Mouse (Mus musculus) spleen, adult 2 months (tissue): ENCODE data around the gene Spata1. TPM values are rescaled to one million over a fixed set of nuclear protein-coding genes. Genes with fewer than 3 reads are reported as not detected.

Experiments
- DNase-seq, 2 experiments: peaks; one replicate each; pipeline versions ENCODE4 v3.0.0 to v3.0.0-alpha.2; 2012 to 2021; ENCODE audit warnings: low spot score in 2 of 2, low read depth in 1 of 2
- H3K27ac ChIP-seq: fragments of 200-500 bp; 2 replicates; pipeline ENCODE4 v1.5.1; 2012; ENCODE audit warnings: low read length, inconsistent platforms; ENCODE audit not compliant: insufficient read depth
- H3K27me3 ChIP-seq: fragments of 200-500 bp; 2 replicates; pipeline ENCODE4 v1.6.1; 2012; ENCODE audit warnings: mild to moderate bottlenecking, moderate library complexity, low read length, inconsistent platforms; ENCODE audit not compliant: control insufficient read depth, insufficient read depth
- H3K36me3 ChIP-seq: fragments of 200-500 bp; 2 replicates; pipeline ENCODE4 v1.6.1; 2012; ENCODE audit warnings: mild to moderate bottlenecking, low read length, inconsistent platforms; ENCODE audit not compliant: control insufficient read depth, insufficient read depth
- H3K4me1 ChIP-seq: fragments of 200-500 bp; 2 replicates; pipeline ENCODE4 v1.6.1; 2011; ENCODE audit warnings: inconsistent platforms; ENCODE audit not compliant: control insufficient read depth, insufficient read depth, insufficient read length
- H3K4me3 ChIP-seq: fragments of 200-500 bp; 2 replicates; pipeline ENCODE4 v1.5.1; 2011; ENCODE audit warnings: mild to moderate bottlenecking, inconsistent platforms; ENCODE audit not compliant: insufficient read depth, insufficient read length; ENCODE audit errors: extremely low read depth
- CTCF ChIP-seq: fragments of 200-500 bp; IDR thresholded peaks from 2 replicates; pipeline ENCODE4 v1.5.1; 2011; ENCODE audit warnings: mild to moderate bottlenecking, inconsistent platforms; ENCODE audit not compliant: insufficient read depth, insufficient read length, insufficient replicate concordance; ENCODE audit errors: extremely low read depth
- POLR2A ChIP-seq: fragments of 200-500 bp; IDR thresholded peaks from 2 replicates; pipeline ENCODE4 v1.6.1; 2011; ENCODE audit warnings: low read depth, low read length, inconsistent platforms
- WGBS: fragments of 180-500 bp; shearing (Covaris S2); methylation state at CpG from one replicate; pipeline ENCODE4 v1.1.7; 2018; 5-methylcytosine and 5-hydroxymethylcytosine counted together
- polyA plus RNA-seq: library from polyadenylated mRNA; depleted of rRNA; stranded (reverse); fragments of >200 nt; gene quantifications from 2 replicates; pipeline ENCODE4 v1.2.3, GENCODE M21; 2012

Gene Spata1
- polyA plus RNA-seq, 1 experiment, result 0.78 TPM

DNA sequence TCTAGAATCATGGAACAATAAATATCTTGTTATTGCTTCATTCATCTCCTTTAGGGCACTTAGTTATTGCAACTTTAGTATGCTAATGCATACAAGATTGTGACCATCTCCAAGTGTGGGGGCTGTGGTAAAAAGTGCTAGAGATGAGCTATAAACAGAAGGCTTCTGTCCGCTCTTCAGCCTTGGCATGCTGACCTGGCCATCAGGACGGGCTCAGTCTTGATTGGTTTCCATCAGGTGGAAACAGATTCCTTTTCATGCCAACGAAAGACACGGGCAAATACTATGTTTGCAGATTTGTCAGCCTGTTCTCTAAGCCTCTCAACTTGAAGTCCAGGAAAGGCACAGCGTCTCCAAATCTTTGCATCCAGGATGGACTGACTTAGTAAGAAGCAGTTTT lies 52.4 kb downstream of the Spata1 start:
- Histone ChIP-seq H3K36me3 (no peaks in the 10 kb centered on the region), H3K4me1 (no peaks in the 10 kb centered on the region; the same call in 1 of the 2 replicates), H3K4me3 (no peak overlapping the region), H3K27ac (no peak overlapping the region), H3K27me3 (no peaks in the 10 kb centered on the region)
- no peak for DNase-seq
- TF ChIP-seq CTCF (no peak), POLR2A (no peak)
- 93% methylated on average over 5 of the region's 5 CpGs for WGBS

DNA sequence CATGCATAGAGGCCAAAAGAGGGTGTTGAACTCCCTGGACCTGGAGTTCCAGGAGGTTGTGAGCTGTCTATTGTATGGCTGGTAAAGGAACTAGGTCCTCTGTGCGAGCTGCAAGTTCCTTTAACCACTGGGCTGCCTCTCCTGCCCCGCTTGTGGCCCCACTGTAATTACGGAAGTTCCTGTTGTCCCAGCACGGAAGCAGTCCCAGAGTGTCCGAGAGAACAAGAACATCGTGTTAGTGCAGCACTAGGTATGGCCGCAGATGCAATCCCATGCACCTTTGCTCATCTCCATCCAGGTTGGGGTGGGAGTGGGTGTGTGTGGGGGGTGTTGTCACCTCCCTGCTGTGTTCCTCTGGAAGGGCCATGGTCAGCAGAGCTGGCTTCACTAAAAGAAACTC lies 54.7 kb downstream of the Spata1 start:
- 93% methylated on average over 7 of the region's 7 CpGs for WGBS
- no peak overlapping the region for H3K27ac ChIP-seq
- H3K4me1 ChIP-seq, result no peaks in the 10 kb centered on the region
- TF ChIP-seq POLR2A (no peak), CTCF (no peak)
- no peak for DNase-seq
- H3K36me3 ChIP-seq, result no peaks in the 10 kb centered on the region
- H3K27me3 ChIP-seq, result no peaks in the 10 kb centered on the region
- no peak overlapping the region for H3K4me3 ChIP-seq

GRCm38 (mm10) chr3:146443380-146443779 lies 56.2 kb downstream of the Spata1 start:
- Histone ChIP-seq H3K27ac (no peak overlapping the region), H3K27me3 (no peaks in the 10 kb centered on the region), H3K4me3 (no peak overlapping the region), H3K36me3 (no peaks in the 10 kb centered on the region), H3K4me1 (no peaks in the 10 kb centered on the region)
- 96% methylated on average over 7 of the region's 7 CpGs for WGBS
- no peak for DNase-seq
- no peak for TF ChIP-seq POLR2A

DNA sequence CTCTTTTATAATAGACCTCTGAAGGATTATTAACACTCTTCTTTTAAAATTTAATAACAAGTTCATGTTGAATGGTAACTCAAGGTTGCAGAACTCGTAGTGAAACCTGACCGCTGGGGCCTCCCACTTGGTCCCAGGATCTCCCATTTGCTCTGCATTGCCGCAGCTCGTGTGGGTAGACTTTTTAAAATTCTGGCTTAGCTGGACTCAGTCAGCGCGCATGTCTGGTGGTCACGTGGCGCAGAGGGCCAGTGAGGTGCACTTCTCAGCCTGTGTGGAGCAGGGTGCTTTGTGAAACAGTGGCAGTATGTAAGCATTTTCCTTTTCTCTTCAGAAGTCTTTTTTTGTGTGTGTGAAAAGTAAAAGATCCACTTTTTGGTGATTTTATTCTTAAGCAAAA lies 56.6 kb downstream of the Spata1 start:
- Histone ChIP-seq H3K27ac (no peak overlapping the region), H3K36me3 (no peaks in the 10 kb centered on the region), H3K4me1 (no peaks in the 10 kb centered on the region), H3K27me3 (no peaks in the 10 kb centered on the region), H3K4me3 (no peak overlapping the region)
- WGBS, result 97% methylated on average over 8 of the region's 8 CpGs
- no peak for DNase-seq
- TF ChIP-seq POLR2A (no peak), CTCF (no peak)

DNA sequence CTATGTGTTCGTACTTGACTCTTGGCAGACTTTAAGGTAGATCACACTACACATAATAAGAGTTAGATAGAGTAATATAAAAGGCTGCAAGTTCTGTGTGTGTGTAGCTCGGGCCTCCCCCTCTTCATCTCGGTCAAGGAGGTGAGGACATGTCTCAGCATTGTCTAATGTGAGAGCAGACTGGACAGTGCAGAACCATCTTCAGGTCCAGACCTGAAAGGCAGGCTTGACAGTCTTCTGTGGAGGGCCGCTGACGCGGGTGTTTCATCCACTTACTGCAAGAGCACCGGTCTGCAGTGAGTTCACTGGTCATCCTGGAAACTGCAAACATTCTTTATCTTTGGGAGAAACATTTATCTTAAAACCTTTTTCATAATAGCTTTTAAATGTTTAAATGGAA lies 57.1 kb downstream of the Spata1 start:
- no peaks in the 10 kb centered on the region for H3K36me3 ChIP-seq
- H3K4me3 ChIP-seq, result no peak overlapping the region
- H3K27ac ChIP-seq, result no peak overlapping the region
- 94% methylated on average over 7 of the region's 7 CpGs for WGBS
- no peaks in the 10 kb centered on the region for H3K4me1 ChIP-seq
- H3K27me3 ChIP-seq, result no peaks in the 10 kb centered on the region
- no peak for TF ChIP-seq POLR2A
- no peak for TF ChIP-seq CTCF
- no peak for DNase-seq

- no peaks in the 10 kb centered on the region for H3K4me1 ChIP-seq
- H3K27me3 ChIP-seq, result no peaks in the 10 kb centered on the region
- no peak overlapping the region for H3K4me3 ChIP-seq
- H3K27ac ChIP-seq, result no peak overlapping the region
- DNase-seq, result no peak
- WGBS, result 92% methylated on average over 7 of the region's 7 CpGs
- TF ChIP-seq POLR2A (no peak), CTCF (no peak)
- no peaks in the 10 kb centered on the region for H3K36me3 ChIP-seq
Measured at GRCm38 (mm10) chr3:146440422-146440821, 59.1 kb downstream of the Spata1 start.

GRCm38 (mm10) chr3:146440011-146440410 lies 59.5 kb downstream of the Spata1 start:
- no peaks in the 10 kb centered on the region for H3K36me3 ChIP-seq

DNA sequence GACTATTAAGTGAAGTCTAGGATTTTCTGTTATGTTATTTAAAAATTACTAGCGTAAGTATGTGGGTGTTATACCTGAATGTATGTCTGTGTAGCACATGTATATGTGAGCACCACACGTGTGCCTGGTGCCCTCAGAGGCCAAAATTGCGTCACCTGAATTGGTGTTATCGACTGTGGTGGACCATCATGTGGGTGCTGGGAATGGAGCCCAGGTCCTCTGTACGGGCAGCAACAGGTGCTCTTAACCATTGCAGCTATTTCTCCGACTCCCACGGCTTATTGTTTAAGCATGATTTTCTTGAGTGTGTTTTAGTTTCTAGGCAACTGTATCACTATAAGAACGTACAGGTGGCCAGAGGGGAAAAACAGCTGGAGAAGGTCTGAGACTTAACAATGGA lies 63.4 kb downstream of the Spata1 start:
- TF ChIP-seq CTCF, result no peak
- TF ChIP-seq POLR2A, result no peak
- Histone ChIP-seq H3K4me3 (no peak overlapping the region), H3K27me3 (no peaks in the 10 kb centered on the region), H3K36me3 (no peaks in the 10 kb centered on the region), H3K27ac (no peak overlapping the region), H3K4me1 (no peaks in the 10 kb centered on the region)
- 95% methylated on average over 8 of the region's 8 CpGs for WGBS
- DNase-seq, result no peak

More at GRCm38 (mm10) chr3:146440011-146440410, 59.5 kb downstream of the Spata1 start:
- no peak for DNase-seq
- TF ChIP-seq POLR2A (no peak), CTCF (no peak)
- Histone ChIP-seq H3K4me1 (no peaks in the 10 kb centered on the region), H3K27me3 (no peaks in the 10 kb centered on the region), H3K27ac (no peak overlapping the region), H3K4me3 (no peak overlapping the region)
- WGBS, result 96% methylated on average over 12 of the region's 12 CpGs
